Mouse (Mus musculus) embryonic facial prominence, embryonic 11.5 days (tissue): ENCODE data around the gene Slco4a1. TPM values are rescaled to one million over a fixed set of nuclear protein-coding genes. Genes with fewer than 3 reads are reported as not detected.

Source experiments
- ATAC-seq: fragments of 200-750 bp; cut with Nextera tagmentation; replicated peaks from 2 replicates; pipeline ENCODE4 v1.8.0; 2017; ENCODE audit warnings: low read depth; ENCODE audit not compliant: insufficient number of reproducible peaks, low FRiP score, low TSS enrichment
- DNase-seq: peaks from one replicate; pipeline ENCODE4 v3.0.0-alpha.2; 2015; ENCODE audit warnings: low spot score
- H3K27ac ChIP-seq: fragments of 300-500 bp; sonication (generic); replicated peaks from 2 replicates; pipeline ENCODE4 v1.5.1; 2014; ENCODE audit warnings: mild to moderate bottlenecking, low read depth, low read length, control low read depth
- H3K27me3 ChIP-seq: fragments of 300-500 bp; sonication (generic); 2 replicates; pipeline ENCODE4 v1.6.1; 2014; ENCODE audit warnings: mild to moderate bottlenecking, low read length, moderate library complexity, mixed read lengths; ENCODE audit not compliant: control insufficient read depth, insufficient read depth
- H3K36me3 ChIP-seq: fragments of 300-500 bp; sonication (generic); replicated peaks from 2 replicates; pipeline ENCODE4 v1.6.1; 2014; ENCODE audit warnings: low read depth, mild to moderate bottlenecking, low read length, moderate library complexity, mixed read lengths; ENCODE audit not compliant: control insufficient read depth, insufficient read depth
- H3K4me1 ChIP-seq: fragments of 300-500 bp; sonication (generic); 2 replicates; pipeline ENCODE4 v1.6.1; 2014; ENCODE audit warnings: low read length, mixed read lengths; ENCODE audit not compliant: control insufficient read depth, insufficient read depth
- H3K4me2 ChIP-seq: fragments of 300-500 bp; sonication (generic); 2 replicates; pipeline ENCODE4 v1.6.1; 2014; ENCODE audit warnings: low read depth, mild to moderate bottlenecking, control low read depth, low read length, moderate library complexity
- H3K4me3 ChIP-seq: fragments of 300-500 bp; sonication (generic); 2 replicates; pipeline ENCODE4 v1.5.1; 2014; ENCODE audit warnings: low read depth, low read length, control low read depth
- H3K9ac ChIP-seq: fragments of 300-500 bp; sonication (generic); replicated peaks from 2 replicates; pipeline ENCODE4 v1.6.1; 2014; ENCODE audit warnings: mild to moderate bottlenecking, control low read depth, low read length
- H3K9me3 ChIP-seq: fragments of 300-500 bp; sonication (generic); replicated peaks from 2 replicates; pipeline ENCODE4 v1.6.1; 2016; ENCODE audit warnings: mild to moderate bottlenecking, low read length, inconsistent platforms, mixed read lengths; ENCODE audit not compliant: control insufficient read depth
- WGBS: fragments of 180-500 bp; shearing (Covaris S2); extraction: QIAGEN DNeasy Blood & Tissue Kit; methylation state at CpG from one replicate; pipeline ENCODE4 v1.1.7; 2014; 5-methylcytosine and 5-hydroxymethylcytosine counted together
- polyA plus RNA-seq: library from polyadenylated mRNA; unstranded; fragments of >200 nt; fragmentation: Nextera tagmentation; extraction: Ambion mirVana; gene quantifications from 2 replicates; pipeline ENCODE4 v1.2.1, GENCODE M21; 2014

Slco4a1 gene
- polyA plus RNA-seq, 1 experiment from 2014 or later: 1.7 TPM

DNA sequence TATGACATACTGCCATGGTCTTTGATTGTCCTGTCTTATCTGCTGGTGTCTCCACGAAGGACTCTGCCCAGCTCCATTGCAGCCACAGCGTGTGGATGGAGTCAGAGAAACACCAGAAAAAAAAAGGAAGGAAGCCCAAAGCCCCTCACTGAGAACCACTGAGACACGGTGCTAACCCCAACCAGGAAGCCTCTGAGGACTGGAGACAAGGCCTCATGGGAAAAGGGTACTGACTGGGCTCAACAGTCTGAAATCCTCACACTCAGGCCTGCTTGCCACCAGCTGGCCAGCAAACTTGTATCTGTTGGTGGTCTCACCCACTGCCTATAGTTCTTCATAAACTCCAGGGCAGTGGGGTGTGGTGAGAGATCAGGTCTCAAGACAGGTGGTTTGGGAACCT is 16.3 kb upstream of the Slco4a1 start:
- 83% methylated on average over 3 of the region's 3 CpGs for WGBS
- no peaks in the 10 kb centered on the region for H3K4me1 ChIP-seq
- ATAC-seq: no peak

DNA sequence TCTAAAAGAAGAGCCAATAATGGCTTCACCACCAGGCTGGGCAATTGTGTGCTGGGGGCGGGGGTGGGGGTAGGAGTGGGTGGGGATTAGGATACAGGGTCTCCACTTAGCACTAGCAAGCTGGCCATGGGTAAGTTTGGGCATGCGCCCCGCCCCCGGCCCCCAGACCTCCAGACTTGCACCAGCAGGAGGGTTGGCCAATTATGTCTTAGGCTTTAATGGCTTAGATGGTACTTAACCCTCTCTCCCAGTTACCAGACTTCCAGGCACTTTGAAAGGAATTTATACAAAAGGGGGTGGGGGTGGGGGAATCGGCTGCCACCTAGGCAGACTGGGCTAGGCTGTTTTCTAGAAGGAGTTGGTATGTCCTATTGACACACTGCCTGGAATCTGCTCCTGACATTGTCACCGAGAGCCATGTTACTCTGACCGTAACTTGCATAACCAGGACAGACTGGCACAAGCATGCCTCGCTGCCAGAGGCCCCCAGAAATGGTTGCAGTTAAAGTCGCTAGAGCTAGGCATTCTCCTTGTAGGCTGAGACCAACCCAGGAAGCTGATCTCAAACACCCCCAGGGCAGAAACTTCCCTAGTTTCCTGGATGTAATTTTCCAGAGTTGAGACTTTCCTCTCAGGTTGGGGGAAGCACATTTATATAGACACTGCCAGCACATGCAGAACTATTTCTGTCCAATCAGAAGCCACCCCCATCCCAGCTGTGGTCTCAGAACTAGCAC is 15.3 kb upstream of the Slco4a1 start:
- Histone ChIP-seq H3K36me3 (no peaks in the 10 kb centered on the region), H3K27me3 (no peaks in the 10 kb centered on the region), H3K4me2 (no peak overlapping the region), H3K9me3 (no peaks in the 10 kb centered on the region), H3K9ac (no peak overlapping the region), H3K4me3 (no peak overlapping the region), H3K4me1 (no peaks in the 10 kb centered on the region), H3K27ac (no peak overlapping the region)
- 51% methylated on average over 9 of the region's 9 CpGs for WGBS
- peak; percentile 14 for DNase-seq
- ATAC-seq: 0 out of 2 replicates have a peak, but pooled peaks have one; percentile 53

More for the DNA sequence above, 16.3 kb upstream of the Slco4a1 start:
- Histone ChIP-seq H3K36me3 (no peaks in the 10 kb centered on the region), H3K4me2 (no peak overlapping the region), H3K9me3 (no peaks in the 10 kb centered on the region), H3K4me3 (no peak overlapping the region), H3K27me3 (no peaks in the 10 kb centered on the region), H3K27ac (no peak overlapping the region), H3K9ac (no peak overlapping the region)
- DNase-seq: no peak

DNA sequence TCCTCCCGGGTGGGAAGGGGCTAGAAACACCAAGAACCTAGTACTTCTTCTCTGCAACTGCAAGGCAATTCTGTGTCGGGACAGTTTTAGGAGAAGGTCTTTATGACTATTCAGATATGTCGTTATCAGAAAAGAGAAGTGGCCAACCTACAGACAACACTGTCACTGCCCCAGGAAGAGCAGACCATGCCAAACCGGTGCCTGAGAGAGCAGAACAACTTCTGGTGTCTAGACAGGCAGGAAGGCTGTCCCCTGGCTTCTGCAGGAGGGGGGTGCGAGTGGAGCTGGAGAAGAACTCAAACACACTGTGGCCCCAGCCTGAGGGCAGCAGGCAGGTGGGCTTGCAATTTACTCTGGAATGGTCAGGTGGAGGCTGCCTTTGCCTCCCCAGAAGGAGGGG is 14.0 kb upstream of the Slco4a1 start:
- no peak overlapping the region for H3K9ac ChIP-seq
- H3K27ac ChIP-seq: no peak overlapping the region
- no peaks in the 10 kb centered on the region for H3K9me3 ChIP-seq
- no peaks in the 10 kb centered on the region for H3K36me3 ChIP-seq
- no peaks in the 10 kb centered on the region for H3K4me1 ChIP-seq
- no peaks in the 10 kb centered on the region for H3K27me3 ChIP-seq
- H3K4me3 ChIP-seq: no peak overlapping the region
- no peak for ATAC-seq
- no peak for DNase-seq
- H3K4me2 ChIP-seq: no peak overlapping the region
- WGBS: 76% methylated on average over 5 of the region's 5 CpGs

DNA sequence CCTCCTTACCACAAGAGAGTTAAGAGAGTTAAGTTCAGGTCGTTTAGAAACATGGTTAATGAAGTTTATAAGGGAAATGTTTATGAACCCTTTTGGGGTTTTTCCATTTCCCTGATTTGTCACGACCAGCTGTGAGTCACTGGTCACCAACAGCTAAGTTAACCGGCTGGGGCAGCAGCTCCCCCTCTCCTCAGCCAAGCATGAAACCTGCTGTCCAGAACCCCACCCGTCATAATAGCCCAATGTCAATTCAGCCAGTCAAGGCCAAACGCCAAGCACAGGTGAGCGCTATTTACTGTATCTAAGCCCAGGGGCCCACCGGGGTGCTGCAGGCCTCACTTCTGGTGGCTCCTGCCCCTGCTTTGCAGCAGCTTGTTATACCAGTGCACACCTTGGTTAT is 12.2 kb upstream of the Slco4a1 start:
- no peaks in the 10 kb centered on the region for H3K9me3 ChIP-seq
- no peak overlapping the region for H3K9ac ChIP-seq
- no peak overlapping the region for H3K27ac ChIP-seq
- DNase-seq: no peak
- H3K27me3 ChIP-seq: no peaks in the 10 kb centered on the region
- H3K4me2 ChIP-seq: no peak overlapping the region
- WGBS: 62% methylated on average over 7 of the region's 7 CpGs
- no peak overlapping the region for H3K4me3 ChIP-seq
- H3K36me3 ChIP-seq: no peaks in the 10 kb centered on the region
- no peak for ATAC-seq
- no peaks in the 10 kb centered on the region for H3K4me1 ChIP-seq

DNA sequence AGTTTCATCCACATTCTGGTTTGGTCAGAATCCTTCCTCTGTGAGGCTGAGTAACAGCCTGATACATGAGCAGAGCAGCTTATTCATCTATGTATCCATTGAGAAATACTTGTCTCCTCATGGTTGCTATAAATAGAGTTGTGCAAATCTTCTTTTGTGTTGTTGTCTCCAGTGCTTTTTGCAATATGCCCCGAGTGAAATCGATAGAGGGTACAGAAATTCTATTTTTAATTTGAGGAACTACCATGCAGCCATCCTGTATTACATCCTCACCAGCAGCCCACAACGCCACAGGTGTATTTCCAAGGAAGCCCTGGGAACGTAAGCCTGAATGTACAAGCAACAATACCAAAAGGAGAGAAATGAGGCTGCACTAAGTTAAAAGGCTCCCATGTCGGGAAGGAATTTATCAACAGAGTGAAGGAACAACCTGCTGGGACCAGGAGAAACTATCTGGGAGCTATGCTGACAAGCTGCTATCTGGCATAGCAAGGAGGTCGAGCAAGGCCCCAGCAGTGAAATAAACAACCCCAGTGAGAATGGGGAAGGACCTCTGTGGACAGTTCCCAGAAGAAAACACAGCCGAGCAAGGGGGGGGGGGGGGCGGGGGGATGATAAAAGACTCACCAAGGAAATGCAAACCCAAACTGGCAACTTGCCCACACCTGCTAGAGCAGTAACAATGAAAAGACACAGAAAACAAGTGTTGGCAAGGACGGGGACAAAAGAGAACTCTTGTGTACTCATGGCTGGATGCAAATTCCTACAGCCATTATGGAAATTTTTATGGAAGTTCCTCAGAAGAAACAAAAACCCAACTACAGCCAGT is 10.9 kb upstream of the Slco4a1 start:
- Histone ChIP-seq H3K9me3 (no peaks in the 10 kb centered on the region), H3K4me3 (no peak overlapping the region), H3K9ac (no peak overlapping the region), H3K27me3 (no peaks in the 10 kb centered on the region), H3K4me2 (no peak overlapping the region), H3K4me1 (no peaks in the 10 kb centered on the region), H3K27ac (no peak overlapping the region), H3K36me3 (no peaks in the 10 kb centered on the region)
- WGBS: 61% methylated on average over 8 of the region's 9 CpGs
- ATAC-seq (no peak), DNase-seq (no peak)

GRCm38 (mm10) chr2:180445962-180446361 is 10.1 kb upstream of the Slco4a1 start:
- no peaks in the 10 kb centered on the region for H3K27me3 ChIP-seq
- H3K4me3 ChIP-seq: no peak overlapping the region
- H3K36me3 ChIP-seq: no peaks in the 10 kb centered on the region
- no peaks in the 10 kb centered on the region for H3K9me3 ChIP-seq
- no peak overlapping the region for H3K9ac ChIP-seq
- ATAC-seq (no peak), DNase-seq (no peak)
- 86% methylated on average over 1 of the region's 1 CpGs for WGBS
- H3K4me2 ChIP-seq: no peak overlapping the region
- no peaks in the 10 kb centered on the region for H3K4me1 ChIP-seq
- H3K27ac ChIP-seq: no peak overlapping the region

- WGBS: 68% methylated on average over 5 of the region's 5 CpGs
- no peak overlapping the region for H3K4me2 ChIP-seq
- H3K9ac ChIP-seq: no peak overlapping the region
- DNase-seq: no peak
- no peak for ATAC-seq
- no peaks in the 10 kb centered on the region for H3K36me3 ChIP-seq
- no peaks in the 10 kb centered on the region for H3K27me3 ChIP-seq
- H3K4me3 ChIP-seq: no peak overlapping the region
- no peaks in the 10 kb centered on the region for H3K9me3 ChIP-seq
- no peak overlapping the region for H3K27ac ChIP-seq
- no peaks in the 10 kb centered on the region for H3K4me1 ChIP-seq
Measured at GRCm38 (mm10) chr2:180449007-180449406, 7.0 kb upstream of the Slco4a1 start.

DNA sequence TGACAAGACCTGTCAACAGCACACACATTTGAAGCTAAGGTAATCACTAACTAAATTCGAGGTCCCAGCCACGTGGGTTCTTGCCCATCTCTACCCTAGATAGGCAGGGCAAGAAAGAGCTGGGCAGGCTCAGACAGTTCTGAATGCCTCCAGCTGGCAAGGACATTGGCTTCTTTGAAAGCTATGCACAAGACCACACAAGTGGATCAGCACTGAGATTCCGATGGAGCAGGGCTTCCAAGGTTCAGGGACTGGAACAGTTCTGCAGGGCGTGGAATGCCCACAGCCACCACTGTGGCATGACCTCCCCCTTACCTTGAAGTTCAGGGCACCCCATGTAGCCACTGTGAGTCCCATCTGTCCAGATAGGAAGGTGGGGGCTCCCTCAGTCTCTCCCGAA is 5.5 kb upstream of the Slco4a1 start:
- no peaks in the 10 kb centered on the region; the same call in 1 of the 2 replicates for H3K27me3 ChIP-seq
- ATAC-seq: no peak
- no peak overlapping the region for H3K9ac ChIP-seq
- no peak for DNase-seq
- no peak overlapping the region for H3K4me3 ChIP-seq
- H3K4me2 ChIP-seq: no peak overlapping the region
- H3K36me3 ChIP-seq: no peaks in the 10 kb centered on the region
- H3K4me1 ChIP-seq: 0 out of 2 replicates have a peak, but pooled peaks cover under 1% of the 10 kb centered on the region
- no peak overlapping the region for H3K27ac ChIP-seq
- H3K9me3 ChIP-seq: no peaks in the 10 kb centered on the region
- WGBS: 72% methylated on average over 5 of the region's 5 CpGs
